Mouse (Mus musculus): ENCODE measurements at regions not wholly inside any gene's neighbourhood (a gene's known extent, or its start where the extent isn't known, plus 50 kb on each side); places are given as distances from the start of the nearest gene placed in this dataset.

- no peak for ATAC-seq (replicated peaks; ENCODE audit: poor library complexity, severe bottlenecking)
Measured at GRCm38 (mm10) chr16:65916831-65917230, 101.8 kb downstream of the Vgll3 start.

- no peak for ATAC-seq (replicated peaks; ENCODE audit: poor library complexity, severe bottlenecking)
Measured at GRCm38 (mm10) chr16:65925986-65926385, 110.9 kb downstream of the Vgll3 start.

GRCm38 (mm10) chr16:65963829-65964228, 148.8 kb downstream of the Vgll3 start:
- ATAC-seq (replicated peaks; ENCODE audit: poor library complexity, severe bottlenecking), result no peak

- no peak for ATAC-seq (replicated peaks; ENCODE audit: poor library complexity, severe bottlenecking)
Measured at GRCm38 (mm10) chr16:65964260-65964659, 149.2 kb downstream of the Vgll3 start.

GRCm38 (mm10) chr16:65977075-65977474, 162.0 kb downstream of the Vgll3 start:
- no peak for ATAC-seq (replicated peaks; ENCODE audit: poor library complexity, severe bottlenecking)

- no peak for ATAC-seq (replicated peaks; ENCODE audit: poor library complexity, severe bottlenecking)
Measured at GRCm38 (mm10) chr16:65987186-65987585, 172.1 kb downstream of the Vgll3 start.

GRCm38 (mm10) chr16:65999343-65999742, 184.3 kb downstream of the Vgll3 start:
- ATAC-seq (replicated peaks; ENCODE audit: poor library complexity, severe bottlenecking), result no peak

- no peak for ATAC-seq (replicated peaks; ENCODE audit: poor library complexity, severe bottlenecking)
Measured at GRCm38 (mm10) chr16:66000728-66001273, 185.7 kb downstream of the Vgll3 start.

GRCm38 (mm10) chr16:66004689-66005088, 189.6 kb downstream of the Vgll3 start:
- ATAC-seq (replicated peaks; ENCODE audit: poor library complexity, severe bottlenecking), result no peak

GRCm38 (mm10) chr16:66005954-66006580, 191.0 kb downstream of the Vgll3 start:
- peak; percentile 69 for ATAC-seq (replicated peaks; ENCODE audit: poor library complexity, severe bottlenecking)

- ATAC-seq (replicated peaks; ENCODE audit: poor library complexity, severe bottlenecking), result peak; percentile 68
Measured at GRCm38 (mm10) chr16:66013608-66014007, 198.6 kb downstream of the Vgll3 start.

- ATAC-seq (replicated peaks; ENCODE audit: poor library complexity, severe bottlenecking), result no peak
Measured at GRCm38 (mm10) chr16:66014861-66015602, 200.0 kb downstream of the Vgll3 start.

GRCm38 (mm10) chr16:66017040-66017439, 202.0 kb downstream of the Vgll3 start:
- ATAC-seq (replicated peaks; ENCODE audit: poor library complexity, severe bottlenecking), result no peak

GRCm38 (mm10) chr16:66023397-66023796, 208.3 kb downstream of the Vgll3 start:
- no peak for ATAC-seq (replicated peaks; ENCODE audit: poor library complexity, severe bottlenecking)
